Mouse (Mus musculus) heart, postnatal 25 days (tissue): Measurements from ENCODE around the gene Serpinb1b. TPM values are rescaled to one million over a fixed set of nuclear protein-coding genes. Genes with fewer than 3 reads are reported as not detected.
"Not testable (repeated sequence)": the region's sequence is repeated elsewhere in the genome, so short reads cannot be mapped to it uniquely, and the experiment has no call there.

Experiments used
- DNase-seq: peaks from one replicate; pipeline ENCODE4 v3.0.0; 2022; ENCODE audit warnings: low spot score
- intact Hi-C: fragments of 180-260 bp; cut with DNase I; formaldehyde crosslinking; loops from one replicate; pipeline ENCODE4 v1.15.1; 2025
- total RNA-seq, 2 experiments: library from RNA; stranded (reverse); gene quantifications; 2 replicates each; pipeline ENCODE4 v1.2.3; 2021

The Serpinb1b gene
- not detected for total RNA-seq

DNA sequence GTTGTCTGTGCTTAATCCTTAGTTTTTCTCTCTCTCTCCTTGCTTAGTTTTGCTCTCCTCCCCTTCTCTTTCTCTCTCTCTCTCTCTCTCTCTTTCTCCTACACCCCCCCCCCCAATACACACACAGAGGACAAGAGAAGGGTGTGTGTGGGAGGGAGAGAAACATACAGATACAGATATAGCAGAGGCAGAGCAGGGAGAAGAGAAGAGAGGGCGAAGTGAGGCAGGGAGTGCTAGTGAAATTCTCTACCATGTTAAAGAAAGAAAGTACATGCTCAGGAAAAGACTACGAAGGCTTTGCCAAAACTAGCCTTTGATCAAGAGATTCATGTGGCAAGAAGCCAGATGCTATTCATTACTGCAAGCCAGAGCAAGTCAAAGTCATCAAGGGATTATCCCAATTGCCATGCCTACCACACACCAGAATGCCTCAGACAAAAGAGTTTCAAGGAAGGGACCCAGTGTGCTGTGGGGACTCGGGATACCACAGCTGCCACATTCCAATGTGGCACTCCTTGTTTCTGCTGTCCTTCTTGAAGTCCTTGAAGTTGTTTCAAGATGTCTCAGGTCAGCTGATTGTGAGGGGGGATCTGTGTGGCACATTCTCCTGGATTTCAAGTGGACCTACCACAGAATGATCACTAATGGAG, at the start of gene Serpinb1b:
Gene Serpinb1b (plus strand): TSS at position 520 of the 650 bp plus-strand sequence.
- DNase-seq = no peak
- intact Hi-C loops = loop anchor here (2.0 to 5.0 kb wide), 2 partner anchors 113 to 311 kb away; partner anchors contain the start of gene Serpinb6b

DNA sequence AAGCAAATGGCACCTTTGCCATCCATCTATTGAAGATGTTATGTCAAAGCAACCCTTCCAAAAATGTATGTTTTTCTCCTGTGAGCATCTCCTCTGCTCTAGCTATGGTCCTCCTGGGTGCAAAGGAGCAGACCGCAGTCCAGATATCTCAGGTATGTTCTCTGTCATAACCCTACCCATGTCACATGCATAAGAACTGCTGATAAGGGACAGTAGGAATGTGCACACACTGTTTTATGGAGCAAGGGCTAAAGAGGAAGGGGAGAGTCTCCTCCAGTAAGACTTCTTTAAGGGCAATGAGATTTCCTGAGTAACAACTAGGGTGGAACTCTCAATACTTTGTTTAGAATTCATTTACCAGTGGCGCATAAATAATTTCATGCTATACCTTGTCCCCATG, 48.9 kb upstream of the Serpinb1b start:
- not testable (repeated sequence) for DNase-seq

DNA sequence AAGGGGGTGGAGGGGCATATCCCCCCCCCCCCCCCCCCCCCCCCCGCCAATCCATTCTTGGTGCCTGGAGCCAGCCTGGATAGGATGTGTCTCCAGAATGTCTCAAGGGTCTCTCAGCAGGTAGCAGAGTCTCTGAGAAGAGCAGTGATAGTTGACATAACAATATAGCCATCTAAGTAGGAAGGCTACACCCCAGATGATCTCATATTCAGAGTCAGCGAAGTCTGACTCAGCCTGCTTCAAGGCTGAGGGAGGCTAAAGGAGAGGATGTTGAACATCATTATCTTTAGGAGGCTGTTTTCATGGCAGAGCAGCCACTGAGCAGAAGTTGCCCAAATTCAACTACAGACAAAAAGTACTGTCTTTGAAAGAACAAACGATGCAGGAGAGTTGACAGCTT, 48.1 kb upstream of the Serpinb1b start:
- no peak for DNase-seq
- intact Hi-C loops = no loop called here

More for the DNA sequence above, 48.9 kb upstream of the Serpinb1b start:
- intact Hi-C loops = not testable (repeated sequence)

DNA sequence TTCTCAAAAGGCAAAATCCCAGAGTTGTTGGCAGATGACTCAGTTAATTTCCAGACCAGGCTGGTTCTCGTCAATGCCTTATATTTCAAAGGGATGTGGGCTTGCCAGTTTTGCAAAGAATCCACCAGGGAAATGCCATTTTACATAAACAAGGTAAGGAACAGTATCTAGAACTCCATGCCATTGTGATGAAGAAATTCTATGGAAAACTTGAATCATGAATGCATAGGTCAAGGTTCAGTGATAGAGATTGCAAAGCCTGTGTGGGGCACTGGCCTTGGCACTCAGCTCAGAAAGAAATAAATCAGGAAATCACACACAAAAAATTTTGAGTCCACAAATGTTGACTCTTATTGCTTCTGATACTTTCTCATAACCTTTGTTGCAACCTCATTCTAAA, 42.9 kb upstream of the Serpinb1b start:
- no peak for DNase-seq
- intact Hi-C loops = no loop called here

GRCm38 (mm10) chr13:33043542-33043941, 34.8 kb upstream of the Serpinb1b start:
- DNase-seq = no peak
- intact Hi-C loops = no loop called here

- intact Hi-C loops = no loop called here
- no peak for DNase-seq
Measured at GRCm38 (mm10) chr13:33047234-33047633, 31.1 kb upstream of the Serpinb1b start.

DNA sequence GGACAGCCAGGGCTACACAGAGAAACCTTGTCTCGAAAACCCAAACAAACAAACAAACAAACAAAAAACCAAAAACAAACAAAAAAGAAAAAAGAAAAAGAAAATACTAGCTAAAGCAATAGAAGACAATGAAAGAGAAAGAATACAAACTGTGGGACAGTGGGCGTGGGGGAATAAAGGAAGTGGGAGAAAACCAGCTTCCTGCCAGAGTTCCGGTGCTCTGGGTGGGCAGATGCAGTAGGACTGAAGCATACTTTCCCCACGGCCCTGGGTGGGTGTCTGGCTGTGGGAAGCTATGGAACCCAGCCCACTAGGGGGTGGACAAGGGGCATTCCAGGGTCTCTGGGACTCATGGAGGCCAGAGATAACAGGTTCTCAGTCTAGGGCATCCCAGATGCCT, 30.2 kb upstream of the Serpinb1b start:
- intact Hi-C loops = no loop called here
- no peak for DNase-seq

DNA sequence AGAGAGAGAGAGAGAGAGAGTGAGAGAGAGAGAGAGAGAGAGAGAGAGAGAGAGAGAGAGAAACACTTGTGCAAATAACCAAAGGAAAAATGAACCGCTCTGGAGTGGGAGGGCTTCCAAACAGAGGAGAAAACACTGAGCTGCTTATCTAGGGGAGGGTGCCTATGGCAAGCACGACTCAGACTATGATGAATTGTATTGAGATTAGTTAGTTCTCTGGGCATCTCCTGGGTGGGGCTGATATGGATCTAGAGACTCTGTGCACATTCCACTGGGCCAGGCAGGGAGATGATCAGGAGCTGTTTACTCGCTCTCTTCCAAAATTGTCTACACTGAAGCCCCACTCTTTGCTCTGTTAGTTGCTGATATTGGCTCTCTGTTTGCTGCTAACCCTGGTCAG, 26.7 kb upstream of the Serpinb1b start:
- no peak for DNase-seq
- intact Hi-C loops = no loop called here

DNA sequence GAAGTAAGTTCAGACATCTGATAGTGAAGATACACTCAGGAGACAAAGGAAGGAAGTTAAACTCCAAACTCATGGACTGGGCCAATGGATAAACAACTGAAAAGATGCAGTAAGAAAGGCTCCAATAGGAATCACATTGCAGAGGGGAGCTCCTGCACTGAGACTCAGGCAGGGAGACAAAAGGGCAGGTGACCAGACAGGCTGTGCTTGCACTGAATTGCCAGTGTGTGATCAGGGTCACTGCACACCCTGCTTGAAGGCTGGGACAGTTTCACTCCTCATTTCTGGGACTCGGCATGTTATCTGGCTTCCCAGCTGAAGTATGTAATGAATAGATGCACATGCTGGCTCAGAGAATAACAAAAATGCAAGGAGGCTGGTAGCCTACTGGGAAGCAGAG, 15.3 kb upstream of the Serpinb1b start:
- intact Hi-C loops = no loop called here

DNA sequence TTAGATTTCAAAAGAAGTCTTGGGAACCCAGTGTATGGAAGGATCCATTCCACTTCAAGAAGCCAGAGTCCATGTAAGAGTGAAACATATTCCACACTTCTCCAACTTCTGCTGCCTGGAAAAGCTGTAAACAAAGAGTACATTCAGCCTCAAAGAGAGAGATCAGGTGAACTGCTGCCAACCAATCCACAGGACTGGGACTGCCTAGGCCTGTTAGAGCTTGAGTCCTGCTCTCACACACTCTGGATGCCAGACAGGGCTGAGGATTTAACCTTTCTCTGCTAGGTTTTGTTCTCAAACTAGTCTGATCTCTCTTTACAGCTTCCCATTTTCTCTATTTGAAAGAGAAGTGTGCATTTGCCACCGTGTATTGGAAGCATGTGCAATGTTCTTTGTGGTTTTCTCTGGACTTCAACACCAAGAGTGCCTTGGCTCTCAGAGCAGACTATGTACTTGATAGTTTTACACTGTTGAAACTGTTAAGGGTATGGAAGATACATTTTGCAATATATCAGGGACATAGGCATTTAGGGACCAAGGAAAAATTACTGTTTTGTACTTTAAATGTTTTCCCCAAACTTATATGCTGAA, 10.9 kb upstream of the Serpinb1b start:
- intact Hi-C loops = no loop called here
- DNase-seq = no peak

More for the DNA sequence above, 15.3 kb upstream of the Serpinb1b start:
- no peak for DNase-seq

- intact Hi-C loops = no loop called here
- no peak for DNase-seq
Measured at GRCm38 (mm10) chr13:33068164-33068563, 10.2 kb upstream of the Serpinb1b start.

GRCm38 (mm10) chr13:33071776-33072175, 6.6 kb upstream of the Serpinb1b start:
- intact Hi-C loops = loop anchor here (5.0 kb wide), 1 partner anchor 59 kb away; no protein-coding TSS in a partner anchor
- no peak for DNase-seq

- no peak for DNase-seq
Measured at GRCm38 (mm10) chr13:33074029-33074428, 4.3 kb upstream of the Serpinb1b start.

DNA sequence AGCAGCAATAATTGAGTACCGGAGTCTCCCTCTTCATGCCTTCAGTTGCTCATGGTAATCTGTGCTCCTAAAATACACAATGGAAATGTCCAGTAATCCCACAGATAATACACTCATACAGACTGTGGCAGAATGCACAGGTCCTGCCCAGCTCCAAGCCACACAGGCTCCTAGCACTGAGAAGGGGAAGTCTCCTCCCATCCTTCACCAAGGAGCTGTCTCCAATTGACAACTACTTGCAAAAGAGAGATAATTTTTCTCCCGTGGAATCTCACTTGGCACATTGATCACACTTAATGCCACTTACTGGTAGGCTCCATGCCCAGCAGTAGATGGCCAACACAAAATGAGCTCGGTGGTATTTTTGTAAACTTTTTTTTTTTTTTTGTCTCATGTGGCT, 2.1 kb upstream of the Serpinb1b start:
- DNase-seq = no peak
- intact Hi-C loops = loop anchor here (5.0 kb wide), 1 partner anchor 309 kb away; no protein-coding TSS in a partner anchor

More at GRCm38 (mm10) chr13:33074029-33074428, 4.3 kb upstream of the Serpinb1b start:
- intact Hi-C loops = loop anchor here (1.0 to 5.0 kb wide), 2 partner anchors 62 to 171 kb away; no protein-coding TSS in a partner anchor

DNA sequence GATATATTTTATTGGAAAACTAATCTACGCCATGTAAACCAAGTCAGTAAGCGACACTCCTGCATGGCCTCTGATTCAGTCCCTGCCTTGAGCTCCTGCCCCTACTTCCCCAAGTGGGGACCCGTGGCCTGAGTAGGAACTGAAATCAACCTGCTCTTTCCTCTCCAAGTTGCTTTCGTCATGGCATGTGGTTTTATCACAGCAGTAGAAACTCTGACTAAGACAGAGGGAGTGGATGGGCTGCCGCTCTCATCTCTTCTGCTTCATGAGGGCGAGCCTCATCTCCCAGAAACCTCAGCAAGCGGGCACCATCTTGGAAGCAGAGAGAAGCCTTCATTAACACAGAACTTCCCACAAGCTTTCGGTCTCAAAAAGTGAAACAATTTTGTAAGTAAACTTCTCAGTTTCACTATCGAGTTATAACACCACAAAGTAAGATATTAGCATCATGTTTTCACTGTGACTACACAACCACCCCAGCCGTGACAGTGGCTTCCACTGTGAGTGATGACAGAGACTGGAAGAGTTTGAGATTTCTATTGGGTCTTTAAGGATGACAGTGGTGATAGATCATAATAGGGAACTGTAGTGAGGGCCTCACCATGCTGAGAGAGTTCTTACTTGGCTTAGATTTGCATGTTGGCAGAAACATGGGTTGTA, 1.2 kb upstream of the Serpinb1b start:
- DNase-seq = no peak
- intact Hi-C loops = loop anchor here (5.0 kb wide), 1 partner anchor 310 kb away; no protein-coding TSS in a partner anchor

GRCm38 (mm10) chr13:33079391-33079790, 1.0 kb downstream of the Serpinb1b start:
- intact Hi-C loops = loop anchor here (1.0 to 5.0 kb wide), 3 partner anchors 115 to 312 kb away; partner anchors contain the start of gene Serpinb6b
- no peak for DNase-seq

DNA sequence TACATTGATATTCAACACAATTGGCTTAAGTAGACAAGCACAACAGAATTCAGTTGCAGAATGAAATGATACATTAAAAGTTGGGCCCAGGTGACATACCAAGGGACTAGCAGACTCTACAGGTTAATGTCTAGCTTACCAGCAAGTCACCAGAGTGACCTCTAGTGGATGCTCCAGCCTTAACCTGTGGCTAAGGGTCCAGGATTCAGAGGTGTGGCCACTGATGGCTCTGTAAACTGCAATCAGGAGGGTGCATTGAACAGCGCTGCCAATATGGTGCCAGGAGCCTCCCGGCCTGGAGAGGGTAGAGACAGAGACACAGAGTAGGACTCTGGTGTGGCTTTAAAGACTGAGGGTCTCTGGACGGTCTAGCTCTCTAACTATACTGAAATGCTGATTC, 2.0 kb downstream of the Serpinb1b start:
- DNase-seq = no peak
- intact Hi-C loops = no loop called here

DNA sequence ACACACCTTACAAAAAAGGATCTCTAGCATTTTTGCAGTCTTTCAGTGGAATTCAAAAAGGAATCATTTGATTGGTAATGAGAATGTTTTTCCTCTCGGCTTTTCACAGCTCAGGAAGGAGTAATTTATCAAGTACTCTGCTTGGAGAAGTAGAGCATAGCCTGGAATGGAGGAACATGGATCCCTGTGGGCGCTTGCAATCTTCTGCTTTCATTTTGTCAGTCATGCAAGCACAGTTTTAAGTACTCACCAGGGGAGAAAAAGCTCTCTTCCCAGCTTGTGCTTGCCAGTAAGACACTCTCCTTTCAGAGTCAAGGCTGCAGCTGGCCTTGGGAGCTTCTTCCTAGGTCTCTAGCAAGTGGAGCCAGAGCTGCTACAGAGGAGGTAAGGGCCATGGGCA, 5.5 kb downstream of the Serpinb1b start:
- no peak for DNase-seq
- intact Hi-C loops = no loop called here

DNA sequence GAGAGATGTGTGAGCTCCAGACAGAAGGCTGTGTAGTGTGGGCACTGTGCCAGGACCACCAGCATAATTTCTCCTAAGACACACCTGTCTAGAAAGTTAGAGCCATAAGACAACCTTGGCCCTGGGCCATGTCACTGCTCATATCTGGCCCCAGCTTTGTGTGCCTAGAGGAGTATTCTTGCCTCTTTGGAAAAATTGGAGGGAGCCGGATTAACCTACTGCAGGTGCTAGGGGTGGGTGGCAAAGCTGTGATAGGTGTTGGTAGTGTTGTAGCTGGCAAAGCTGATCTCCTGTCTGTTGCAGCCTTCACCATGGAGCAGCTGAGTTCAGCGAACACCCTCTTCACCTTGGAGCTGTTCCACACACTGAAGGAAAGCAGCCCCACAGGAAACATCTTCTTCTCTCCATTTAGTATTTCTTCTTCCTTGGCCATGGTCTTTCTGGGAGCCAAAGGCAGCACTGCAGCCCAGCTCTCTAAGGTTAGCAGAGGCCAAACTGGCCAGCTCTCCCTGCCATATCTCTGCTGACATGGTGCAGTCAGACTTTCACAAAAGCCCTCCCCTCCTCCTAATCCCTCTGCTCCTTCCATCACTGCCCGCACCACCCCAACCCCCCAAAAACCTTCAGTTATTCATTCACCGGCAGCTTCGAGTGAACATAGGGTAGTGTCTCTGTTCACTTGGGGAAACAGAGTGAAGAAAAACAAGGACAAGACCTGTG, 6.8 kb downstream of the Serpinb1b start:
- intact Hi-C loops = no loop called here
- no peak for DNase-seq
